Mouse (Mus musculus): ENCODE measurements around the gene Lpar3.

The Lpar3 gene

DNA sequence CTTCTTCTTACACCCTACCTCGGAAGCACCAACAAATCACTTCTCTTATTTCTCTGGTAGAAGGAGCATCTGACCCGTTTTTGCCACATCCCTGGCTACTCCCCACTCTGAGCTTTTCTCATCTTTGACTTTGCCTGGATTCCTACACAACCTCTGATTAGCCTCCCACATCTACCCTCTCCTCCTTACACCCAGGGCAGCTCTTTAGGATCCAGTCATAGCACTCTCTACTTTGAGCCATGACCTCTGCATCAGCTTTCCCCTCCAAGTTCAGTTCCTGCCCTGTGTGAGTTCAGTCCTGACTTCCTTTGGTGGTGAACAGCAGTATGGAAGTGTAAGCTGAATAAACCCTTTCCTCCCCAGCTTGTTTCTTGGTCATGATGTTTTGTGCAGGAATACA is 87.1 kb downstream of the Lpar3 start:
- DNase-seq (ENCODE audit: low read depth, low spot score), result no peak

DNA sequence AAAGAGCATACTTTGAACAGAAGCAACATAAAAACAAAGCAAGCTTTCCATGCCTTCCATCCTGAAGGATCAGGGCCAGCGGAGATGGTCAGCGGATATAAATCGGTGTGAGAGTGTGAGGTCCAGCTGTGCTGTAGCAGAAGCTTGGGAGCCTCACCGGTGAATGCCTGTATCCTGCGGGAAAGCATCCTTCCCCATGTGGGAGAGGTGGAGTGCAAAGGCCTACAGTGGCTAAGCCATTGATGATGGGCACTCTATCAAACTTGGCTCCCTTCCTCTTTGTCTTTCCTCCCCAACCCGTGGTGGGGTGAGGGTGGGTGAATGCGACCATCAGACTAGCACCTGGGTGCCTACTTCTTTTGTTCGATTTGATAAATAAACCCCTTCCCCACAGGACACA is 88.8 kb downstream of the Lpar3 start:
- DNase-seq (ENCODE audit: low read depth, low spot score), result no peak

DNA sequence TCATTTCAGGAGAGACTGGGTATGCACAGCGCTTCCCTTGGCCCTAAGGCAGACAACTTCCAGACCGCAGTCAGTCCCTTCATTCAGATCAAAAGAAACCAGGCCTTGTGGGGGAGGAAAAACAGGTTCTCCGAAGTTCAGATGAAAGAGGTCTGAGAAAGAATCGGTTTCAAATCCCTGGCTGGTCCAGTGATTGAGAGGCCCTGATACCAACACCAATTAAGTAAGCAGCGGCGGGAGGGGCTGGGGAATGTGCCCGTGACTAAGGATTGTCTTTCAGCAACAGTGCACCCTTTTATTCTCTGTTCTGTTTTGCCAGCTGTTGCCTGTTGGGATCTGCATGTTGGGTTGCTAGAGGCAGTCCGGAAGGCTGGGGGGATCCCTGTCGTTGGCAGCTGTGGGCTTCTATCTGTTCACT is 90.4 kb downstream of the Lpar3 start:
- no peak for DNase-seq (ENCODE audit: low read depth, low spot score)

DNA sequence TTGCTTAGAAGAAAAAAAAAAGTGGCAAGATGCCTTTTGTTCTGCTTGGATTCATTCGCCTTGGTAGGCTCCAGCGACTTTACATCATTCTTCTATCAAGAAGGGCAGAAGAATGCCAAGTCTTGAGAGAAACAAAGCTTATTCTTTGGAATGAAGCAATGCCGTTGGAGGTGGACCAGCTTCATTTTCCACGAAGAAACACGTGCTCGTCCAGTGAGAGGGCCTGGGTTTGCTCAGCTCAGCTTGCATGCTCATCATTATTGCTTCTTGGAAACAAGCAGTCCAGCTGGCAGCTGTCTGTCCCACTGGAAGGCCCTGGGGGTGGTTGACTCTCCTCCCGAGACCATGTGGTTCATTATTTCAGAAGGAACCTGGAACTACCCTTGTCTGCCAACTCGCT is 94.7 kb downstream of the Lpar3 start:
- DNase-seq (ENCODE audit: low read depth, low spot score), result no peak

DNA sequence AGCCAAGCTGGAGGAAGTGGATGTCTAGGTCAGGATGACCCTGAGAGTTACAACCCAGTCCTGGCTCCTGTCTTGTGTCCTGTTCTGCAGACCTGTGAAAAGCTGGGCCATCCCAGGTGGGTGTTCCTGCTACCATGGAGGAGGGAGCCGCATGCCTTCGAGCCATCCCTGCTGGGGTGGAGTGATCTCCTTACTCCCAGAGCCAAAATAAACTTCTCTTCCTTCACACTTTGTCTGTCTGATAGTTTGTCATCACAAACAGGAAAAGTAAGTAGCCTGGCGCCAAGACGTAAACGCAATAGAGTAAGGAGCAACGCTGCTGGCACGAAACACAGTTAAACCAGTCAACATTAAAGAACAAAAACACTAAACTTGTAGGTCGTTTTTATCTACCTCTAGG is 95.5 kb downstream of the Lpar3 start:
- DNase-seq (ENCODE audit: low read depth, low spot score), result no peak

DNA sequence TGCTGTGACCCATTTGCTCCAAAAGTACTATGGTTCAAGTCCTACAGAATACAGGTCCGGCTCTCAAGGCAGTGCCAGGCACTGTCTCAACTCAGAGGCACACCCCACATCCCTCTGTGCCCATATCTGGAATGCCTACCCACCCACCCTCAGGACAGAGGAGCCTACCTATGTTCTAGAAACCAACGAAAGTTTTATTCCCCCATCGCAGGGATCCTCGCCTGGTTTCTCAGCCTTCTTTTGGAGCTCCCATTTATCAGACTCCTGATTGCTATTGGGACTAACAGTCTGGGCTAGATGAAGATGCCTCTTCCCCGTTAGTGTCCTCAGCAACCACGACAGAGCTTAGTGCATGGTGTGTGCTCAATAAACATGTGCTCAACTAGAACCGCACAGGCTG is 96.6 kb downstream of the Lpar3 start:
- DNase-seq (ENCODE audit: low read depth, low spot score), result no peak

DNA sequence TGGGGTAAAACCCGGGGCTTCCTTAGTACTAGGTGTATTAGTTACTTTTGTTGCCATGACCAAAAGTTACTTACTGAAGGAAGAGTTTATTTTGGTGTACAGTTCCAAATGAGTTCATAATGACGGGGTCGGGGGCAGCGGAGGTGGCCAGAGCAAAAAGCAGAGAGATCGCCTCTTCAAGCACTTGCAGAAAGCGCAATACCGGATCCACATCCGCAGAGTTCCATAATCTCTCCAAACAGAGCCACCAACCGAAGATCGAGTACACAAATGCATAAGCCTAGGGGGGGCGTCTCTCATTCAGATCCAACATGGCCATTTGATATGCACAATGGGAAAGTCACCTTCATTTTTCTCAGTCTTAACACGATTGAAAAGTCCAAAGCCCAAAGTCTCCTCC is 97.1 kb downstream of the Lpar3 start:
- DNase-seq (ENCODE audit: low read depth, low spot score), result no peak

DNA sequence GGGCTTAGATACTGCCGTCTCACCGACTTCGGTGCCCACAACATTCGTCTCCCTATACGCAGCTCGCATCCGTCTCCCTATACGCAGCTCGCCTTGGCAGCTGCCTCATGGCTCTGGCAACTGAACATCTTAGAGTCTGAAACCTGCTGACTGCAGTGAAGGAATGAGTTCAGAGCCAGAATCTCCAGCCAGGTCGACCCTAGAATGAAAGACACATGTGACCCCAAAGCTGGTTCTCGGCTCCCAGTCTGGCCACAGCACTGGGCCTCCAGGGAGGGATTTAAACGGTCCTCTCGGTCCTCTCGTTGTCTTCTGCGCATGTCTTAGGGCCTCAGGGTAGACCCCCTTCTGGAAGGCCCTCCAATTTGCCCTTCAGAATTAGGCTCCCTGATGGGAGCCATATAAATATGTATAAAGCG is 97.8 kb downstream of the Lpar3 start:
- no peak for DNase-seq (ENCODE audit: low read depth, low spot score)

DNA sequence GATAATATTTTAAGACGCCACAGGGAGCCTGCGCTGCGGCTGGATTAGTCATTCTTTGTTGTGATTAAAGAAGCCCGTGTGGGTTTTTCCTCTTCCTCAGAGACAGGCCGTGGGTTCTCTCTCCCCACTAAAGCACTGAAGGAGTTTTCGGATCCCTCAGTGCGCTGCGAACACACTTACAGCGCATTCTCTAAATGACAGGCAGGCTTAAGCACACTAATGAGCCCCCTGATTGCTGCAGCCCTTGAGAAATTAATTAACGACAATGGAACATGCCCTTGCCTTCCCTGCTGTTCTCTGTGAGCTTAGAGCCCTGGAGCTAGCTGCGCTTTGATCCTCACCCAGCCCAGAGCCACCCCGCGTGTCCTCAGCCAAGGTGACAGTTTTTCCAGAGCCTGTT is 98.2 kb downstream of the Lpar3 start:
- DNase-seq (ENCODE audit: low read depth, low spot score), result no peak

DNA sequence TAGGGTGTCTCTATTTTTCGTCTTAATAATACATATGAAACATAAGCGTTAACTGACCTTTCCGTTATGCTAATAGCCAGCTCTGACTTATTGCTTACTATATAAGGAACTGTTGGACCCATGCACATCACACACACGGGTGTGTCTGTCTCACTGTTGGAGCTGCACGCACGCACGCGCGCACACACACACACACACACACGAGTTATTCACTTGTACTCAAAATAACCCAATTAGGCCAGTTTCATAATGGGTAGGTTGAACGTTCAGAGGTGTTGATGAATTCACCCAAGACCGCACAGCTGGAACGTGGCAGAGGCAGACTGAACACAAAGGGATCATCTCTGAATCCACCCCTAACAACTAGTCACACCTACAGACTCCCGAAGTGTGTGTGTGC is 98.7 kb downstream of the Lpar3 start:
- no peak for DNase-seq (ENCODE audit: low read depth, low spot score)

DNA sequence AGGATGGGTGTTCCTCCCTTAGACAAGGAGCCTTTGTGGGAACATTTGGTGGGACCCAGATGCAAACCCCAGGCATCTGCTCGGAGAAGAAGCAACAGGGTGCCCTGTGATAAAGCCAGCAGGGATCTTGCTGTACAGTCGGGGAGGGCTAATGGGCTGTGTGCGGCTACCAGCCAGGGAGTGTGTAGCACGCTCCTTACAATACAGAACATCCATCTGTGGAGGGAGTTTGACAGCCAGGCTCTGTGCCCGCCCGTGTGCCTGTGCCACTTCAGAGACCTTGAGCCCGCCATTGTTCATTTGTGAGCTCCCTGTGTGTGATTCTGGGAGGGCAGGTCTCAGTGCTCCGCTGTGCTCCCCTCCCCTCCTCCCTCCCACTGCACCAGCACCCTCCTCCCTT is 104.2 kb downstream of the Lpar3 start:
- DNase-seq (ENCODE audit: low read depth, low spot score), result no peak

DNA sequence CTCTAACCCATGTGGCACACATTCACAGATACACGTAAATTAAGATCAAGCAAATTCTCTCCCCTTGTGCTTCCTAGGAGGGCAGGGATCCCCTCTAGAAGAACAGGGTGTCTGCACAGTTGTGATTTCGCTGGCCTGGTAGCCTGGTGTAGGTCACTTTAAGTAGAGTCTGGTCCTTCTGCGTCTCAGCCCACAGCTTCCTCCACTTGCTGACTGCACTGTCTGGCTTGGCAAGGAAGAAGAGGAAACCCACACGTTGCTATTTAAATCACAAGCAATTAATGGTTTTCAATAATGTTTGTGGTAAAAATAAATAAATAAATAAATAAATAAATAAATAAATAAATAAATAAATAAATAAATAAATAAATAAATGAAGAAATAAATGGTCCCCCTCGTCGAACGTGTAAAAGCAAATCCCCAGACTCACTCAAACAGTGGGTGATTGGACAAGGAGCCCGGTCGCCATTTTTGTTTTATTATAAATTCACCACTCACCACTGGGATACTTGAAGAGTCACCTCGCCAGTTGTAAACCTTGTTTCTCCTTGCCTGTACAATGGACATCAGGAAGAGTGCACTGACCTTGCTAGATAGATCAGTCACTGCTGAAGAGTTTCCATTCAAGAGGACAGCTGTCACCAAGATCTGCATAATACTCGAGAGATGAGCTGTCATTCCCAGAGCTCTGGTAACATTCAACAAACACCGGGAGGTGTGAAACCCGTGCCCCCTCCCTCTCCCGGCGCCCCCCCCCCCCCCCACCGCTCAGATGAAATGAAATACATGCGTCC is 106.2 kb downstream of the Lpar3 start:
- no peak for DNase-seq (ENCODE audit: low read depth, low spot score)

DNA sequence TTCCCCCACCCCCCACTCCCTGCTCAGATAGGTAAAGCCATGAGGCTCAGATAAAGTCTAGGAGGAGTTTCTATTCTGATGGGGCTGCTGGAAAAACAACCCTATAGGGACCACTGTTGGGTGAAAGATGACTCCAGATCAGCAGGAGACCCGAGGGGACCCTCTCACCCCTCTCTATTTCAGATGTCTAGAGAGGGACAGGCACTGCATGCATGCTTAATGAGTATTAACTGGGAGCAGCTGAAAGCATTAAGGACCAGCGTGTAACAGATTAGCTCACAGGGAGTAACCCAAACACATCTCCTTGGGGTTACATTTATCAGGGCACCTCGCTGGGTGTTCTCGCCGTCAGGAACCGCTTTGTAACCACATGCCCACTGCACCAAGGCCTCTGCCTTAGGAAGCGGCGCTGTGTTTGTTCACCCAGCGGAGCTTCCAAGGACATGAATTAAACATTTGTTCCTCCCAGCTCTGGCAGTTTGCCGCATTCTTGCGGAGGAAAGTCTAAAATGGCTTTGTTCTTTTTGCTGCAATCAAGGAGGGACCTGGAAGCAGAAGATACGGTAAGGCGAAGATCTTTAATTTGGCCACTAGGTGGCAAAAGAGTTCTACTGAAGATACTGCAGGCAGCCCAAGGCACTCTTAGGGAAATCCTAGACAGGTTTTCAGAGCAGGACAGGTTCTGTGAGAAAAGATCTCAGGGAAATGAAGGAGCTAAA is 106.9 kb downstream of the Lpar3 start:
- DNase-seq (ENCODE audit: low read depth, low spot score), result peak; percentile 82

DNA sequence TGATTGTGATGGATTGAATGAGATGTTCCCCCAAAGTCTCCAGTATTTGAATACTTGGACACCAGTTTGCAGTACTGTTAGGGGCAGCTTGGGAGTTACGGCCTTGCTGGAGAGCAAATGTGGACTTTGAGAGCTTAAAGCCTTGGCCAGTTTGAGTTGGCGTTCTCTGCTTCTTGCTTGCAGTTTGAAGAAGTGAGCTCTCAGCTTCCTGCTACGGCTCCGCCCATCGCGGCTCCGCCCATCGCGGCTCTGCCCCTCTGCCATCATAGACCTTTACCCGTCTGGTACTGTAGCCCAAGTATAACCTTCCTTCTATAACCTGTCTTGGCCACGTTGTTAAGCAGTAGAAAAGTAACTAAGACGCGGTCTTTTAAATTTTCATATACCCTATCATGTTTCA is 108.0 kb downstream of the Lpar3 start:
- DNase-seq (ENCODE audit: low read depth, low spot score), result peak; percentile 71

DNA sequence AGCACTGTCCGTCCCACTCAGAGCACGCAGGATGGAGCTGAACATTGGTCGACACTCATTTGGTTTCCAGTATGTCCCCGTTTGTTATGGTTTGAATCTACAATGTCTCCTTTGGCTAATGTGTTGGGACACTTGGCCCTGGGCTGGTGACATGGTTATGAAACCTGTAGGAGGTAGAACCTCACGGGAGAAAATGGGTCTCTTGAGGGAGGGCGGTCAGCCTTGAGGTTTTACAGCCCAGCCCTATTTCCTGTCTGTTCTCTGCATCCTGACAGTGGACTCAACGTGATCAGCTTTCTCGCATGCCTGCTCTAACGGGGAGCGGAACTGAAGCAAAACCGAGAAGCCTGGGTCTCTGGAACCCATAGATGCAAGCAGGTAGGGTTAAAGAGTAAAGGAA is 111.1 kb downstream of the Lpar3 start:
- no peak for DNase-seq (ENCODE audit: low read depth, low spot score)

DNA sequence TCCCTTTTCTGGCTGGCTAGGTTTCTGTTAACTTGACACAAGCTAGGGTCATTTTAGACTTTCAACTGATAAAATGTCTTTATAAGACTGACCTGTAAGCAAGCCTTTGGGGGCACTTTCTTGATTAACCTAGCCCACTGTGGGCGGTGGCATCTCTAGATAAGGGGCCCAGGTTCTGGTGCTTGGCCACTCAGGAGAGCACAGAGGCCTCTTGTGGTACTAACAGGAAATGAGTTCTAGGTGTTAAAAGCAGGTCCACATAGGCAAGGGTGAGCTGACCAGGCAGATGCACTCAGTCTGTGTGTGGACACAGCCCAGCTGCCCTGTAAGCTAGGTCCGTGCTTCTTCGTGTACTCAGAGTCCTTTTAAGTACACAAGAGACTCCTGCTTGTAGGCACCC is 112.5 kb downstream of the Lpar3 start:
- DNase-seq (ENCODE audit: low read depth, low spot score), result no peak

DNA sequence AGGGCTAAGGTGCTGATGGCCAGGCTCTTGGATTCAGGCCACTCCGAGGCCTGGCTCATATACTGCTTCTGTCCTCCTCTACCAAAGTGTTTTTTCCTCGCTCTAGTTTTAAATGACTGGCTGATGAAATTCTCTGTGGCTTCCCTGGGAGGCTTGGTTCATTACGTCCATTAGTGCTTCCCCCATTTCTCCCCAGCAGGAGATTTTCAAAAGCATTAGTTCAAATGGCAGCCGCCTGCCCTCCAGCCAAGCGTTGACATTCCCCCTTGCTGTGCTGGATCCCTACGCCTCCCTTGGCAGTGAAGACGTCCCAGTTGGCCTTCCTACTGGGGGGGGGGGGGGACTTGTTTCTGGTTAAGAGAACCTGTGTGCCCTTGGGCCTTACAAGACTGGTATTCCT is 113.3 kb downstream of the Lpar3 start:
- no peak for DNase-seq (ENCODE audit: low read depth, low spot score)
